Mouse (Mus musculus) erythroblast, embryonic 14.5 days (primary cell): Measurements from ENCODE around the gene Gdf10.

Source experiments
- GATA1 ChIP-seq: IDR thresholded peaks from 2 replicates; pipeline ENCODE4 v1.6.1; 2012; ENCODE audit warnings: low read length, inconsistent platforms, mixed read lengths
- TAL1 ChIP-seq: IDR thresholded peaks from 3 replicates; pipeline ENCODE4 v1.6.1; 2012; ENCODE audit warnings: low read length, inconsistent platforms, mixed read lengths

DNA sequence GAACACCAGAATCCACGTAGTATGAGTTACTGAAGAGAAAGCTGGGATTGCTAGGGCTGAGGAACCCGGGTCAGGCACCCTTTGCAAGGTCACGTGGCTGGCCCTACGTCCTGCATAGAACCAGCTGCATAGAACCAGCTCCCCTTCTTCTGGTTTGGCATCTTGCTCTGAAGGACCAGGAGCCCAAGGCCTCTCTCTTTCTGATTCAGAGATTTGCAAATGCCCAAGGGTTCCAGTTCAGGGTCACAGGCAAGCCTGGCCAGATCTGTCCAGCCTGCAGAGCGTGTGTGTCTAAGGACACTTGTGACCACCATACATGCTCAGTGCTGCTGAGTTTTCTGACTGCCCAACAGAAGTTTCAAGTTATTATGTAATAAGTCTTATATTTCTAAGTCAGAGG lies 18.8 kb downstream of the Gdf10 start:
- no peak for TF ChIP-seq GATA1
- TF ChIP-seq TAL1: no peak
